Mouse (Mus musculus) kidney, postnatal 0 days (tissue): ENCODE measurements around the gene Kcng3. TPM values are rescaled to one million over a fixed set of nuclear protein-coding genes. Genes with fewer than 3 reads are reported as not detected.
A peak's percentile ranks its signal among the peaks of the same experiment; 100 is the strongest.

ENCODE experiments used
- ATAC-seq: fragments of 200-750 bp; cut with Nextera tagmentation; replicated peaks from 2 replicates; pipeline ENCODE4 v1.8.0; 2017; ENCODE audit warnings: low read depth, moderate number of reproducible peaks, moderate TSS enrichment, moderate library complexity; ENCODE audit not compliant: low FRiP score
- DNase-seq: peaks from one replicate; pipeline ENCODE4 v3.0.0-alpha.2; 2016; ENCODE audit warnings: low spot score
- H3K27ac ChIP-seq: fragments of 300-500 bp; sonication (generic); 2 replicates; pipeline ENCODE4 v1.5.1; 2014; ENCODE audit warnings: mild to moderate bottlenecking
- H3K27me3 ChIP-seq: fragments of 300-500 bp; sonication (generic); 2 replicates; pipeline ENCODE4 v1.6.1; 2014; ENCODE audit warnings: low read length, mixed read lengths; ENCODE audit not compliant: insufficient read depth
- H3K36me3 ChIP-seq: fragments of 300-500 bp; sonication (generic); 2 replicates; pipeline ENCODE4 v1.6.1; 2014; ENCODE audit warnings: low read length, mixed read lengths; ENCODE audit not compliant: insufficient read depth
- H3K4me1 ChIP-seq: fragments of 300-500 bp; sonication (generic); replicated peaks from 2 replicates; pipeline ENCODE4 v1.6.1; 2014; ENCODE audit warnings: antibody characterized with exemption, low read length, mixed read lengths; ENCODE audit not compliant: insufficient read depth
- H3K4me2 ChIP-seq: fragments of 300-500 bp; sonication (generic); 2 replicates; pipeline ENCODE4 v1.6.1; 2014; ENCODE audit warnings: mild to moderate bottlenecking, low read length, moderate library complexity, mixed read lengths
- H3K4me3 ChIP-seq: fragments of 300-500 bp; sonication (generic); replicated peaks from 2 replicates; pipeline ENCODE4 v1.5.1; 2014; ENCODE audit warnings: low read depth, low read length
- H3K9ac ChIP-seq: fragments of 300-500 bp; sonication (generic); 2 replicates; pipeline ENCODE4 v1.6.1; 2014; ENCODE audit warnings: low read depth, low read length
- H3K9me3 ChIP-seq: fragments of 300-500 bp; sonication (generic); replicated peaks from 2 replicates; pipeline ENCODE4 v1.6.1; 2016; ENCODE audit warnings: low read length, inconsistent platforms, mixed read lengths
- CTCF ChIP-seq: IDR thresholded peaks from 2 replicates; pipeline ENCODE4 v1.5.1; 2016; ENCODE audit warnings: antibody characterized with exemption, low read depth, mild to moderate bottlenecking, moderate library complexity
- whole genome bisulfite sequencing: fragments of 180-500 bp; shearing (Covaris S2); extraction: QIAGEN DNeasy Blood & Tissue Kit; methylation state at CpG from one replicate; pipeline ENCODE4 v1.1.7; 2014; 5-methylcytosine and 5-hydroxymethylcytosine counted together
- polyA plus RNA-seq: library from polyadenylated mRNA; unstranded; fragments of >200 nt; fragmentation: Nextera tagmentation; extraction: Ambion mirVana; gene quantifications from 2 replicates; pipeline ENCODE4 v1.2.1, GENCODE M21; 2015

Gene Kcng3
- polyA plus RNA-seq: 0.08 TPM in 1 of 2 replicates, not detected in the other

DNA sequence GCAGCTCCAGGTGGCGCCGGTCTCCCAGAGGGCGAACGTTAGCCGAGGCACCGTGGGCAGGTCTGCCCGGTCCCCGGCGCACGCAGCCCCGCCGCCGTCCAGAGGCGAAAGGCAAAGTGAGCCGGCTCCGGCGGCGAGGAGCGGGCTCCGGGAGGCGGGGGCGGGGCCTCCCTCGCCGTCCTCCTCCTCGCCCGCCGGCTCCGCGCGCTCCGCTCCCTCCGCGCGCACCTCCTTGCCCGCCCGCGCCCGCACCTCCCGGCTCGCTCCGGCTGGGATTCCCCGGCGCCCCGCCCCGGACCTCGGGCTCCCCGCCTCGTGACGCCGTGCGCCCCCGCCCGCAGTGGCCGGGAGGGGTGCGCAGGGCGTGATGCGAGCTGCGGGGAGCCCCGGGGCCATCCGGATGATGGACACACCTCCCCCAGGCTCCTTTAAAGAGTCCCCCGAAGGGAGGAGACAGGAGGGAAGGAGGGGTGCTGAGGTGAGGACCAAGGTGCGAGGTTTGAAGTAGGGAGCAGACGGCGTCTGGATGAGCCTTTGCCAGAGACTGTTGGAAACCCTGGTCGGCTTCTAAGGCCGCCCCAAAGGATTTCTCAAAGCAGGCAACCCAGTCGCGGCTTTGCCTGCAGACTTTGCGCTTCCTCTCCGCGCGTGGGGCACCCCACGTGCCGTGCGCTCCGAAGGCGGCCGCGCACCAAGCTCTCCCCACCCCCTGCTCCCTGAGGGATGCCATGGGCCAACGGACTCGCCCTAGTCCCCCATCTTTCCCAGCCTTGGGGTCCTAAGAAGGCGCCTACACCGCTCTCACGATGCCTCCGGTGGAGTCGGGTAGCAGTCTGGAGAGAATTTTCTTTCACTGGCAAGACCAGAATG is at the start of gene Kcng3:
Gene Kcng3, minus strand, starts transcription at position 113 of the 870 bp plus-strand sequence.
- TF ChIP-seq CTCF: no peak
- WGBS: under 1% methylated on average over 72 of the region's 86 CpGs
- H3K9ac ChIP-seq: peak within 1 kb of the TSS; percentile 44; the same call in 1 of the 2 replicates
- H3K36me3 ChIP-seq: no peaks in the 10 kb centered on the region
- no peaks in the 10 kb centered on the region for H3K9me3 ChIP-seq
- peaks cover 18% of the 10 kb centered on the region for H3K4me1 ChIP-seq
- peak within 1 kb of the TSS; percentile 93 for H3K4me2 ChIP-seq
- DNase-seq (peak; percentile 45), ATAC-seq (peak; percentile 55)
- H3K4me3 ChIP-seq: peak within 1 kb of the TSS; percentile 58
- peaks cover 40% of the 10 kb centered on the region for H3K27me3 ChIP-seq
- no peak within 1 kb of the TSS for H3K27ac ChIP-seq

DNA sequence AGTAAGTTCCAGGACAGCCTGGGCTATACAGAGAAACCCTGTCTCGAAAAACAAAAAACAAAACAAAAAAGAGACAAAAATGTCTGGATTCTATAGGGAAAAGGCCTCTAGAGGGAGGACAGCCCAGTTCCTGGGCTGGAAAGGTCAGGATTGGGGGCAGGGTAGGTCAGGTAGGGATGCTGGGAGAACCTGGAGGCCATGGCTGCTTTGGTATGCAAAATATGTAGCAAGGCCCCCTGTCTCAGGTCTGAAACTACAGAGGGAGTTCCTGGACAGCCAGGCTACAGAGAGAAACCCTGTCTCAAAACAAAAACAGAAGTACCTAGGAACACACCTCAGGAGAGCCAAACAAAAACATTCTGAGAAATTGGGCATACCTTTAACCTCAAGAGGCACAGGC is 45.7 kb upstream of the Kcng3 start:
- TF ChIP-seq CTCF: no peak
- DNase-seq (no peak), ATAC-seq (no peak)
- no peaks in the 10 kb centered on the region for H3K27me3 ChIP-seq
- H3K9ac ChIP-seq: no peak overlapping the region
- H3K9me3 ChIP-seq: no peaks in the 10 kb centered on the region
- no peak overlapping the region for H3K4me3 ChIP-seq
- H3K4me2 ChIP-seq: no peak overlapping the region
- WGBS: 80% methylated on average over 1 of the region's 1 CpGs
- H3K36me3 ChIP-seq: no peaks in the 10 kb centered on the region
- no peak overlapping the region for H3K27ac ChIP-seq
- no peaks in the 10 kb centered on the region for H3K4me1 ChIP-seq

DNA sequence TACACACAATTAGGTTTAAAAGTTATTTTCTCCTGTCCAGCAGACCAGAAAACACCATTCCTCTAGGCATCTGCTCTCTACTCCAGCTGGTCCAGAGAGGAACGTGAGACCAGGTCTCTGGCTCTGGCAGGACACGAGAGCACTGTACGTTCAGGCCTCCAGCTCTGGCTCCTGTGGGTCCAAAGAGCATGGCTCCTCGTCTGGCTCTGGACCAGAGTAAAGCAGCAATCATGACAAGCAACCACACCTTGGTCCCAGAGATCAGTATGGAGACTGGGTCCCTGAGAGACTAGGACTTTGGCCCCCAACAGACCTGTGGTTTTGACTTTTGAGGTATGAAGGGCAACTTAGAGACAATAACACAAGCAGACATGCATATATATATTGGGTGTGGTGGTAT is 41.0 kb upstream of the Kcng3 start:
- H3K36me3 ChIP-seq: no peaks in the 10 kb centered on the region
- WGBS: 68% methylated on average over 4 of the region's 4 CpGs
- H3K4me2 ChIP-seq: no peak overlapping the region
- ATAC-seq (no peak), DNase-seq (no peak)
- no peaks in the 10 kb centered on the region for H3K4me1 ChIP-seq
- H3K9me3 ChIP-seq: no peaks in the 10 kb centered on the region
- no peak for TF ChIP-seq CTCF
- H3K27me3 ChIP-seq: no peaks in the 10 kb centered on the region
- no peak overlapping the region for H3K27ac ChIP-seq
- H3K9ac ChIP-seq: no peak overlapping the region
- no peak overlapping the region for H3K4me3 ChIP-seq

DNA sequence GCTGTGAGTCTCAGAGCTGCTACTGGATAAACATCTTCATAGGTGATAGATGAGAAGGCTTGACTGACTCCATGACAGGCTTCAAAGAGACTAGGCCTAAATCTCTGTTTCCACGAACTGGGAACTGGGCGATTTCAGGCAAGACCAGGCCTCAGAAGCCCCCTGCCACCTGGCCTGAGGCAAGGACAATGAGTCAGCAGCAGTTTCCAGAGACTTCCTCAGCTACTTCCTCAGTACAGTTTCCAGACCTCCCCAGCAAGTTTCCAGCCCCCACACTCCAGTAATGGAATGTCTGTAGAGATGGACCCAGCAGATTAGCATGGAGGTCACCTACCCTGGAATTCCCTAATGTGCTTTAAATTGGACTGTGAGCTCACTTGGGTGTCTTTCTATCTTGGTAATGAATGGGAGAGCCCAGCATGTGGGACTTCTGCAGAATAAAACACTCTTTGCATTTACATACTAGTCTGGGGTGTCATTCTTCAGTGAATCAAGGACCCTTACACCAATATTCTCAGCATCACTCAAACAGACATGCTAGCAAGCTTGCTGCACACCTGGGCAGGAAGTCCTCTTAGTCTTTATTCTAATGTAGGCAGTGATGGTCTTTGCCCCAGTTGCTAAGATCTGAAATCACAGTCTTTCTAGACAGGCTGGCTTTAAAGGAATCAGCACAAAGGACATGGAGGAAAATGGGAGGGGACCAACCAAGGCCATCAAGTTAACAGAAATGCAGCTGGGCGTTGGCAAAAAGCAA is 36.4 kb upstream of the Kcng3 start:
- Histone ChIP-seq H3K36me3 (no peaks in the 10 kb centered on the region), H3K9ac (no peak overlapping the region), H3K4me2 (no peak overlapping the region), H3K4me1 (no peaks in the 10 kb centered on the region), H3K9me3 (no peaks in the 10 kb centered on the region), H3K27me3 (no peaks in the 10 kb centered on the region), H3K27ac (no peak overlapping the region), H3K4me3 (no peak overlapping the region)
- no peak for ATAC-seq
- no peak for DNase-seq
- 77% methylated on average over 3 of the region's 3 CpGs for WGBS
- TF ChIP-seq CTCF: no peak

DNA sequence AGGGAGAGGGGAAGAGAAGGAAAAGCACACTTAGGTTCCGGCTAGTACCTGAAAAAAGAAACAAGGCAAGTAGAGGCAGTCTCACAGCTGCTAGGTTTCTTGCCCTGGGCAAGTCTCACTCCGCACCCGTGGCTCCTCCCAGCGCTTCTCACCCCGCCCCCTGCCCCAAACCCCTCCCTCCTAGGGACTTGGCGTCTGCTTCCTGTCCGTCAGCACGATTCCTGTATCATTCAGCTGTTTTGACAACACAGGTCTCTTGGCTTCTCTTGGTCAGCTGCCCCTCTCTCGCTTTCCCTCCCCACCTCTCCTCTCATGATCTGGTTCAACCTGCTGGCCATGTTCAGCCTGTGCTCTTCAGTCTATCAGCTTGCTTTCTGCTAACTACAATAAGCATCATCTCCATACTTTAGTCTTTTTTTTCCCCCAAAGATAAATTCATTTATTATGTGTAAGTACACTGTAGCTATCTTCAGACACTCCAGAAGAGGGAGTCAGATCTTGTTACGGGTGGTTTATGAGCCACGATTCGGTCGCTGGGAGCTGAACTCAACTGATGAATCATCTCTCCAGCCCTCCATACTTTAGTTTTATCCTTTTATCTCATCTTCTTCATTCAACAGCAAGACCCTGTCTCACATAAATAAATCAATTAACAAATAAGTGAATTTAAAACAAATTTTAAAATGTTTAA is 35.0 kb upstream of the Kcng3 start:
- ATAC-seq (no peak), DNase-seq (no peak)
- Histone ChIP-seq H3K9me3 (no peaks in the 10 kb centered on the region), H3K4me1 (no peaks in the 10 kb centered on the region), H3K4me3 (no peak overlapping the region), H3K27me3 (no peaks in the 10 kb centered on the region), H3K9ac (no peak overlapping the region), H3K36me3 (no peaks in the 10 kb centered on the region), H3K4me2 (no peak overlapping the region), H3K27ac (no peak overlapping the region)
- 55% methylated on average over 13 of the region's 13 CpGs for WGBS
- no peak for TF ChIP-seq CTCF

DNA sequence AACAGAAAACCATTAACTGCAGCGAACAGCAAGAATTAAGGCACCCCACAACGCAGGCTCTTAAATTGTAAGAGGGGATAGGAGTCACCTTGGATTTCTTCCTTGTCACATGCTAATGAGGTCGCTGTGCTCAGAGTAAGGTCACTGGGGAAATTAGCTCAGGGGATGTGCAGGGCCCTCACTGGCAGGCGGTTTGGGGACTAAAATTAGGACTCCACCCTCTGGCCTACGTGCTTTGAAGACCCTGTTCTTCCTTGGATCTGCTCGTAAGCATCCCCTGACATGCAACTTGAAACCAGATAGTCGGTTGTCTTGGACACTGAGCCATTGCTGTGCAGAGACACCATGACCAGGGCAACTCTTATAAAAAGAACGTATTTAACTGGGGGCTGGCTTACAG is 33.1 kb upstream of the Kcng3 start:
- 42% methylated on average over 8 of the region's 8 CpGs for WGBS
- Histone ChIP-seq H3K4me2 (no peak overlapping the region), H3K9me3 (no peaks in the 10 kb centered on the region), H3K4me3 (no peak overlapping the region), H3K4me1 (no peaks in the 10 kb centered on the region), H3K36me3 (no peaks in the 10 kb centered on the region), H3K27ac (no peak overlapping the region), H3K9ac (no peak overlapping the region), H3K27me3 (no peaks in the 10 kb centered on the region)
- TF ChIP-seq CTCF: no peak
- ATAC-seq (no peak), DNase-seq (no peak)
